Mouse (Mus musculus): Measurements from ENCODE around the gene Timm10.

Gene Timm10

GRCm38 (mm10) chr2:84819861-84820260 lies 6.9 kb upstream of the Timm10 start:
- DNase-seq (ENCODE audit: low spot score in 2 of 2) = no peak

GRCm38 (mm10) chr2:84822552-84822951 lies 4.2 kb upstream of the Timm10 start, which contains the start of gene Smtnl1:
Gene Smtnl1 (minus strand): TSS chr2:84822652.
- no peak for DNase-seq (ENCODE audit: low spot score in 2 of 2)

GRCm38 (mm10) chr2:84823237-84823636 lies 3.6 kb upstream of the Timm10 start:
- DNase-seq (ENCODE audit: low spot score in 2 of 2) = peak in 1 of 2 experiments; percentile 39

GRCm38 (mm10) chr2:84827283-84827920 lies 605 bp downstream of the Timm10 start:
- DNase-seq (ENCODE audit: low spot score in 2 of 2) = no peak

- DNase-seq (ENCODE audit: low spot score in 2 of 2) = peak; percentile 90 to 91
These were observed 5.0 kb downstream of the Timm10 start for GRCm38 (mm10) chr2:84831666-84832391.

GRCm38 (mm10) chr2:84837107-84837506 lies 10.3 kb downstream of the Timm10 start:
- DNase-seq (ENCODE audit: low spot score in 2 of 2) = no peak

- no peak for DNase-seq (ENCODE audit: low spot score in 2 of 2)
These were observed 11.2 kb downstream of the Timm10 start for GRCm38 (mm10) chr2:84837817-84838592.

- DNase-seq (ENCODE audit: low spot score in 2 of 2) = no peak
These were observed 11.8 kb downstream of the Timm10 start, which contains the start of gene Slc43a1 for GRCm38 (mm10) chr2:84838593-84838949. Gene Slc43a1 (plus strand): TSS chr2:84838850.

GRCm38 (mm10) chr2:84838993-84839980 lies 12.5 kb downstream of the Timm10 start:
- no peak for DNase-seq (ENCODE audit: low spot score in 2 of 2)

- DNase-seq (ENCODE audit: low spot score in 2 of 2) = peak in 1 of 2 experiments; percentile 55
These were observed 13.4 kb downstream of the Timm10 start for GRCm38 (mm10) chr2:84840016-84840747.

- no peak for DNase-seq (ENCODE audit: low spot score in 2 of 2)
These were observed 14.2 kb downstream of the Timm10 start for GRCm38 (mm10) chr2:84840748-84841563.

GRCm38 (mm10) chr2:84841905-84842304 lies 15.1 kb downstream of the Timm10 start:
- no peak for DNase-seq (ENCODE audit: low spot score in 2 of 2)

GRCm38 (mm10) chr2:84843654-84844053 lies 16.9 kb downstream of the Timm10 start:
- DNase-seq (ENCODE audit: low spot score in 2 of 2) = no peak

GRCm38 (mm10) chr2:84845226-84845625 lies 18.4 kb downstream of the Timm10 start:
- DNase-seq (ENCODE audit: low spot score in 2 of 2) = no peak

- no peak for DNase-seq (ENCODE audit: low spot score in 2 of 2)
These were observed 23.8 kb downstream of the Timm10 start for GRCm38 (mm10) chr2:84850407-84851129.

- DNase-seq (ENCODE audit: low spot score in 2 of 2) = no peak
These were observed 24.6 kb downstream of the Timm10 start for GRCm38 (mm10) chr2:84851130-84852040.

GRCm38 (mm10) chr2:84855732-84856131 lies 28.9 kb downstream of the Timm10 start:
- peak in 1 of 2 experiments; percentile 71 for DNase-seq (ENCODE audit: low spot score in 2 of 2)

- no peak for DNase-seq (ENCODE audit: low spot score in 2 of 2)
These were observed 31.8 kb downstream of the Timm10 start for GRCm38 (mm10) chr2:84858551-84858950.
